Mouse (Mus musculus) stomach, postnatal 0 days (tissue): ENCODE results near the gene Hspb9. TPM values are rescaled to one million over a fixed set of nuclear protein-coding genes. Genes with fewer than 3 reads are reported as not detected.

Experiments used
- ATAC-seq: fragments of 200-750 bp; cut with Nextera tagmentation; 2 replicates; pipeline ENCODE4 v1.8.0; 2017; ENCODE audit not compliant: low FRiP score, low TSS enrichment
- DNase-seq: peaks from one replicate; pipeline ENCODE4 v3.0.0-alpha.2; 2016; ENCODE audit warnings: low spot score
- H3K27ac ChIP-seq: fragments of 300-500 bp; sonication (generic); replicated peaks from 2 replicates; pipeline ENCODE4 v1.5.1; 2014; ENCODE audit warnings: mild to moderate bottlenecking, control low read depth
- H3K27me3 ChIP-seq: fragments of 300-500 bp; sonication (generic); 2 replicates; pipeline ENCODE4 v1.6.1; 2014; ENCODE audit warnings: low read length; ENCODE audit not compliant: control insufficient read depth, insufficient read depth
- H3K36me3 ChIP-seq: fragments of 300-500 bp; sonication (generic); 2 replicates; pipeline ENCODE4 v1.6.1; 2014; ENCODE audit warnings: low read length, mixed read lengths; ENCODE audit not compliant: control insufficient read depth, insufficient read depth
- H3K4me1 ChIP-seq: fragments of 300-500 bp; sonication (generic); replicated peaks from 2 replicates; pipeline ENCODE4 v1.6.1; 2014; ENCODE audit warnings: antibody characterized with exemption; ENCODE audit not compliant: control insufficient read depth, insufficient read depth
- H3K4me2 ChIP-seq: fragments of 300-500 bp; sonication (generic); replicated peaks from 2 replicates; pipeline ENCODE4 v1.6.1; 2014; ENCODE audit warnings: low read depth, mild to moderate bottlenecking, control low read depth, moderate library complexity
- H3K4me3 ChIP-seq: fragments of 300-500 bp; sonication (generic); 2 replicates; pipeline ENCODE4 v1.5.1; 2014; ENCODE audit warnings: low read depth, low read length, control low read depth
- H3K9ac ChIP-seq: fragments of 300-500 bp; sonication (generic); 2 replicates; pipeline ENCODE4 v1.6.1; 2014; ENCODE audit warnings: mild to moderate bottlenecking, low read length, control low read depth, mixed read lengths
- H3K9me3 ChIP-seq: fragments of 300-500 bp; sonication (generic); 2 replicates; pipeline ENCODE4 v1.6.1; 2016; ENCODE audit warnings: low read length; ENCODE audit not compliant: control insufficient read depth
- CTCF ChIP-seq: IDR thresholded peaks from 2 replicates; pipeline ENCODE4 v1.5.1; 2016; ENCODE audit warnings: antibody characterized with exemption, low read depth, mild to moderate bottlenecking, moderate library complexity
- EP300 ChIP-seq: optimal IDR thresholded peaks from 2 replicates; pipeline ENCODE3; 2016; ENCODE audit warnings: antibody characterized with exemption
- WGBS: fragments of 180-500 bp; shearing (Covaris S2); extraction: QIAGEN DNeasy Blood & Tissue Kit; methylation state at CpG from one replicate; pipeline ENCODE4 v1.1.7; 2014; 5-methylcytosine and 5-hydroxymethylcytosine counted together
- polyA plus RNA-seq: library from polyadenylated mRNA; unstranded; fragments of >200 nt; fragmentation: Nextera tagmentation; extraction: Ambion mirVana; gene quantifications from 2 replicates; pipeline ENCODE4 v1.2.1, GENCODE M21; 2015

The Hspb9 gene
- polyA plus RNA-seq, 1 experiment from 2014 or later, result 0.13 TPM

DNA sequence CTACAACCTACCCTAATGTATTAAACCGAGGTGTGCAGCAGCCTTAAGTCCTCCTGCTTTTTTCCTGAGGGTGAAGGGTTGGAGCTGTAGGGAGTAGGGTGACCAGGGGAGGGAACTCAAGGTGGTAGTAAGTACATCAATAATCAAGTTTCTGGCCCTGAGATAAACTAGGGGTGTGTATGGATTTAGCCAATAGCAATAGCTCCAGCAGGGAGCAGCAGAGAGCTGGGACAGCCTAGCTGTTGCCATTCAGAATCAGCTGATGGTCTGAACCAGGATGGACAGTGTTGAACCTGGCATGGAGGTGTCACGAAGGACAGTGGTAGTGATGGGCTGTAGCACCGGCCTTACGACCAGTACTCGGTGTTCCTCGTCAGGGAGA, 875 bp downstream of the Hspb9 start:
- peak overlapping the region; percentile 27; the same call in 1 of the 2 replicates for H3K4me3 ChIP-seq

DNA sequence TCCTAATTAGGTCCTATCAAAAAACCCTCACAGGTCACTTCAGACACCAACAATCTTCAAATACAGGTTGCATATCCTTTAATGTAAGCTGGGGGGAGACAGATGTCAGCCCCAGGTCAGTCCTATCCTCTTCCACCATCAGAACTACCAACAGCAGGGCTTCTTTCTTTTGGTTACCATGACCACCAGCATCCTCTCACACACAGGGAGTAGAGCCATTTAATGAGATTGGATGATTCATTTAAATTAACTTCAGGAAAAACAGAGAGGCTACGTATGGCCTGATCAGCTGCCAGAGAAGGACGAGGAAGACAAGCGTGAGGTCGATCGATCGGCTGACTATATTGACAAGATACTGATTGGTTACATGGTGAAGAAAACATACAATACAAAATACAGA, 1.3 kb downstream of the Hspb9 start:
- no peak overlapping the region for H3K4me2 ChIP-seq
- TF ChIP-seq EP300 (no peak), CTCF (no peak)
- H3K27ac ChIP-seq, result no peak overlapping the region
- no peak overlapping the region for H3K4me3 ChIP-seq
- no peak for DNase-seq
- no peak overlapping the region for H3K9ac ChIP-seq
- H3K9me3 ChIP-seq, result no peaks in the 10 kb centered on the region
- H3K36me3 ChIP-seq, result 0 out of 2 replicates have a peak, but pooled peaks cover 3% of the 10 kb centered on the region
- ATAC-seq, result no peak
- peaks cover 11% of the 10 kb centered on the region for H3K4me1 ChIP-seq
- H3K27me3 ChIP-seq, result no peaks in the 10 kb centered on the region
- 91% methylated on average over 6 of the region's 6 CpGs for WGBS

More for the DNA sequence above, 875 bp downstream of the Hspb9 start:
- peak overlapping the region; percentile 58 for H3K4me2 ChIP-seq
- no peaks in the 10 kb centered on the region for H3K9me3 ChIP-seq
- WGBS, result 54% methylated on average over 6 of the region's 6 CpGs
- ATAC-seq (peak; percentile 21; the same call in 1 of the 2 replicates), DNase-seq (peak; percentile 83)
- H3K27me3 ChIP-seq, result no peaks in the 10 kb centered on the region
- TF ChIP-seq CTCF (peak; percentile 92), EP300 (no peak)
- 0 out of 2 replicates have a peak, but pooled peaks cover 3% of the 10 kb centered on the region for H3K36me3 ChIP-seq
- H3K27ac ChIP-seq, result peak overlapping the region; percentile 78
- peak overlapping the region; percentile 47; the same call in 1 of the 2 replicates for H3K9ac ChIP-seq
- H3K4me1 ChIP-seq, result peaks cover 8% of the 10 kb centered on the region

DNA sequence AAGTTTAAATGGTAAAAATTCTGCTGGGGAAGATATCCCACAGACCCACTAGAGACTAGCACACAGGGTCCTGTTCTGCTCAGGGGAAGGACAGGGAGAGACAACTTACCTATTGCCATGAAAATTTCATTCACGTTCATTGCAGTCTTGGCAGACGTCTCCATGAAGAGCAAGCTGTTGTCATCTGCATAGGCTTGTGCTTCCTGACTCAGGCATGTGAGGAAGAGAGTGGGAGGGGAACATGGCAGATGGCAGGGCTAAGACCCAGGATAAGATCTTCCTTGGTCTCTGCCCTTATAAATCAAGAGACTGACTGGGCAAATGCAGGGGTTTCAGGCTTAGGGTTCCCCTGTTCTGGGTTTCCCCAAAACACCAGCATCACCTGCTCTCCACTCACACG, 3.0 kb downstream of the Hspb9 start:
- ATAC-seq (no peak), DNase-seq (no peak)
- Histone ChIP-seq H3K4me3 (no peak overlapping the region), H3K4me2 (no peak overlapping the region), H3K9me3 (no peaks in the 10 kb centered on the region), H3K27ac (no peak overlapping the region), H3K9ac (no peak overlapping the region), H3K27me3 (no peaks in the 10 kb centered on the region), H3K4me1 (peaks cover 15% of the 10 kb centered on the region), H3K36me3 (0 out of 2 replicates have a peak, but pooled peaks cover 3% of the 10 kb centered on the region)
- TF ChIP-seq CTCF (no peak), EP300 (no peak)
- WGBS, result 84% methylated on average over 3 of the region's 3 CpGs

DNA sequence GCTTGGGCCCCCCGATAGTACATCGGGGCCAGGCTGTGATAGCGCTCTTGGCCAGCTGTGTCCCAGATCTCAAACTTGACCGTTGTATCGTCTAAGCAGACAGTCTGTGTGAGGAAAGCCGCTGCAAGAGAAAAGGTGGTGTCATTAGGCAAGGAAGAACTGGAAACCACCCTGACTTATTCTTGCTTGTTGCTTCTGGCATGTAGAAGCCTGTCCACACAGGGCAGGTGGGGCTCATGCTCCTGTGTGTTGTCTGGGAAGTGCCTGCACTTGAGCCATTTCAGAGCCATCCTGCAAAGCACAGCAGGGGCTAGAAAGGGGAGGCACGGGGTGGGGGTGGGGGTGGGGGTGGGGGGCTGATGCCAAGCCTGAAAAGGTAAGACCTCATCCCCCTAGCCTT, 4.8 kb downstream of the Hspb9 start:
- 85% methylated on average over 6 of the region's 7 CpGs for WGBS
- Histone ChIP-seq H3K4me1 (peaks cover 23% of the 10 kb centered on the region), H3K36me3 (0 out of 2 replicates have a peak, but pooled peaks cover 3% of the 10 kb centered on the region), H3K4me2 (no peak overlapping the region), H3K27ac (no peak overlapping the region), H3K9me3 (no peaks in the 10 kb centered on the region), H3K4me3 (no peak overlapping the region), H3K9ac (no peak overlapping the region), H3K27me3 (no peaks in the 10 kb centered on the region)
- no peak for TF ChIP-seq CTCF
- TF ChIP-seq EP300, result no peak
- ATAC-seq, result no peak
- DNase-seq, result no peak

DNA sequence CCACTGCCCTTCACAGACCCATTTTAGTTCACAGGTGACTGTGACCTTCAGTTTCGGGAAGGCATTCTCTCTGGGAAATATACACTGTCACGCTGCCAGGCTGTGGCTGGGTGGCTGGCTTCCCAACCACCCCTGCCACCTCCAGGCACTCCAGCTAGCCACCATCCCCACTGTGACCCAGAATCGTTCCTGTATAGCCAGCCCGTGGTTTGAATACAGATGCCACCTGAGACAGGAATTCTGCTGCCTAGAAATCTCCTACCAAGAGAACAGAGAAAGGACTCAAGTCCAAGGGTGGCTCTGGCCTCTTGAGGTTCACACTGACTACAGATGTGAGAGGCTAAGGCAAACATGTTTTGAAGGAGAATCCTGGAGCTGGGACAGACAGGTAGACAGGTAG, 5.2 kb downstream of the Hspb9 start:
- Histone ChIP-seq H3K27ac (0 out of 2 replicates have a peak overlapping the region, but pooled peaks have one; percentile 24), H3K9me3 (no peaks in the 10 kb centered on the region), H3K4me2 (no peak overlapping the region), H3K4me1 (peaks cover 20% of the 10 kb centered on the region), H3K9ac (no peak overlapping the region), H3K27me3 (no peaks in the 10 kb centered on the region), H3K36me3 (0 out of 2 replicates have a peak, but pooled peaks cover 3% of the 10 kb centered on the region), H3K4me3 (no peak overlapping the region)
- WGBS, result 73% methylated on average over 4 of the region's 4 CpGs
- DNase-seq (no peak), ATAC-seq (no peak)
- TF ChIP-seq CTCF, result no peak
- TF ChIP-seq EP300, result no peak

DNA sequence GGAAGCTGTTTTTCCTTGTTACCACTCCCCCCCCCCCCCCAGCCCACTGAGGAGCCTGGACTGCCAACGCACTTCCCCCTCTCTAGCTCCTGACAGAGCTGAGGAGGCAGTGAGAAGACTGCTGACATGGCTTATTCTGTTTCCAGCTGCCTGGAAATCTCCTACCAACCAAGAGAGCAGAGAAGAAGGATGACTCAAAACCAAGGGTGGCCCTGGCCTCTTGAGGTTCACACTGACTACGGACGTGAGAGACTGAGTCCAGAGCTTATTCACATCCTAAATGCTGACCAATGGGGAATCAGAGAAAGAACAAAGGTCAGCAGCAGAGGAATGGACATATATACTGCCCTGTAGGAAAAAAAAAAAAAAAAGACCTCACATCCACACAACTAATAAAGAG, 5.7 kb downstream of the Hspb9 start:
- H3K9ac ChIP-seq, result no peak overlapping the region
- H3K36me3 ChIP-seq, result 0 out of 2 replicates have a peak, but pooled peaks cover 3% of the 10 kb centered on the region
- H3K27me3 ChIP-seq, result no peaks in the 10 kb centered on the region
- H3K4me2 ChIP-seq, result no peak overlapping the region
- no peak overlapping the region for H3K4me3 ChIP-seq
- H3K9me3 ChIP-seq, result no peaks in the 10 kb centered on the region
- H3K27ac ChIP-seq, result 0 out of 2 replicates have a peak overlapping the region, but pooled peaks have one; percentile 24
- H3K4me1 ChIP-seq, result peaks cover 20% of the 10 kb centered on the region
- DNase-seq (no peak), ATAC-seq (no peak)
- no peak for TF ChIP-seq CTCF
- TF ChIP-seq EP300, result no peak
- WGBS, result 65% methylated on average over 3 of the region's 3 CpGs
